Mouse (Mus musculus) embryonic facial prominence, embryonic 14.5 days (tissue): ENCODE data around the gene Ccnyl1. TPM values are rescaled to one million over a fixed set of nuclear protein-coding genes. Genes with fewer than 3 reads are reported as not detected.

Experiments
- ATAC-seq: fragments of 200-750 bp; cut with Nextera tagmentation; 2 replicates; pipeline ENCODE4 v1.8.0; 2017; ENCODE audit warnings: low read depth, moderate number of reproducible peaks, moderate TSS enrichment
- DNase-seq: peaks from one replicate; pipeline ENCODE4 v3.0.0-alpha.2; 2015; ENCODE audit warnings: low spot score
- H3K27ac ChIP-seq: fragments of 300-500 bp; sonication (generic); replicated peaks from 2 replicates; pipeline ENCODE4 v1.5.1; 2014; ENCODE audit warnings: low read depth, mild to moderate bottlenecking, low read length, moderate library complexity
- H3K27me3 ChIP-seq: fragments of 300-500 bp; sonication (generic); replicated peaks from 2 replicates; pipeline ENCODE4 v1.6.1; 2014; ENCODE audit warnings: low read length; ENCODE audit not compliant: control insufficient read depth, insufficient read depth
- H3K36me3 ChIP-seq: fragments of 300-500 bp; sonication (generic); 2 replicates; pipeline ENCODE4 v1.6.1; 2014; ENCODE audit warnings: low read length, mixed read lengths; ENCODE audit not compliant: control insufficient read depth, insufficient read depth
- H3K4me1 ChIP-seq: fragments of 300-500 bp; sonication (generic); 2 replicates; pipeline ENCODE4 v1.6.1; 2014; ENCODE audit warnings: antibody characterized with exemption, low read length; ENCODE audit not compliant: control insufficient read depth, insufficient read depth
- H3K4me2 ChIP-seq: fragments of 300-500 bp; sonication (generic); 2 replicates; pipeline ENCODE4 v1.6.1; 2014; ENCODE audit warnings: low read depth, mild to moderate bottlenecking, low read length, moderate library complexity, mixed read lengths
- H3K4me3 ChIP-seq: fragments of 300-500 bp; sonication (generic); 2 replicates; pipeline ENCODE4 v1.5.1; 2014; ENCODE audit warnings: low read depth, mild to moderate bottlenecking, low read length
- H3K9ac ChIP-seq: fragments of 300-500 bp; sonication (generic); 2 replicates; pipeline ENCODE4 v1.6.1; 2014; ENCODE audit warnings: low read depth, mild to moderate bottlenecking, low read length, moderate library complexity, mixed read lengths
- H3K9me3 ChIP-seq: fragments of 300-500 bp; sonication (generic); 2 replicates; pipeline ENCODE4 v1.6.1; 2016; ENCODE audit warnings: low read length; ENCODE audit not compliant: control insufficient read depth
- WGBS: fragments of 180-500 bp; shearing (Covaris S2); extraction: QIAGEN DNeasy Blood & Tissue Kit; methylation state at CpG from one replicate; pipeline ENCODE4 v1.1.7; 2014; 5-methylcytosine and 5-hydroxymethylcytosine counted together
- polyA plus RNA-seq: library from polyadenylated mRNA; unstranded; fragments of >200 nt; fragmentation: Nextera tagmentation; extraction: Ambion mirVana; gene quantifications from 2 replicates; pipeline ENCODE4 v1.2.1, GENCODE M21; 2014

Ccnyl1 gene
- polyA plus RNA-seq, 1 experiment from 2014 or later = 8.3 TPM

DNA sequence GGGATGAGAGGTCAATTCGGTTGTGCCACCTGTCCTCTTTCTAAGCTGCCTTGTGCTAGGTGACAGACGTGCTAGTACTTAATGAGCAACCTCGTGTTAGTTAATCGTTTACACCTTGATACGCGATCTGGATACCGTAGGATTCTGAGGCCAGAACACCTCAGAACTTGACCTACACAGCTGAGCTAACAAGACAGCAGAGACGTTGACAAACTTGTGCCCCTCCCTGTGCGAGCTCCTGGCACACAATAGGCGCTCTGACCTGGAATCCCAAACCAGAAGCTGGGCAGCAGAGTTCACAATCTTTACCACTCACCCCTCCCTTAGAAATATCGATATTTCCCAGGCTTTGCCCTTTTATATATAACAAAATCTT, 47.9 kb downstream of the Ccnyl1 start:
- H3K9ac ChIP-seq = peak overlapping the region; percentile 51; the same call in 1 of the 2 replicates
- peak; percentile 1; the same call in 1 of the 2 replicates for ATAC-seq
- no peak overlapping the region for H3K27ac ChIP-seq
- H3K36me3 ChIP-seq = 0 out of 2 replicates have a peak, but pooled peaks cover 5% of the 10 kb centered on the region
- WGBS = under 1% methylated on average over 11 of the region's 11 CpGs
- peaks cover 39% of the 10 kb centered on the region for H3K27me3 ChIP-seq
- no peaks in the 10 kb centered on the region for H3K9me3 ChIP-seq
- peak; percentile 42 for DNase-seq
- peak overlapping the region; percentile 70 for H3K4me3 ChIP-seq
- peaks cover 23% of the 10 kb centered on the region; the same call in 1 of the 2 replicates for H3K4me1 ChIP-seq
- H3K4me2 ChIP-seq = peak overlapping the region; percentile 97

- ATAC-seq = no peak
- peak overlapping the region; percentile 70 for H3K4me3 ChIP-seq
- H3K36me3 ChIP-seq = 0 out of 2 replicates have a peak, but pooled peaks cover 5% of the 10 kb centered on the region
- H3K27ac ChIP-seq = no peak overlapping the region
- peak; percentile 62 for DNase-seq
- H3K9ac ChIP-seq = peak overlapping the region; percentile 51; the same call in 1 of the 2 replicates
- peak overlapping the region; percentile 97 for H3K4me2 ChIP-seq
- H3K4me1 ChIP-seq = peaks cover 23% of the 10 kb centered on the region; the same call in 1 of the 2 replicates
- no peaks in the 10 kb centered on the region for H3K9me3 ChIP-seq
- peaks cover 34% of the 10 kb centered on the region for H3K27me3 ChIP-seq
- WGBS = 2% methylated on average over 14 of the region's 14 CpGs
Observed at GRCm38 (mm10) chr1:64738661-64739082, 48.4 kb downstream of the Ccnyl1 start.

DNA sequence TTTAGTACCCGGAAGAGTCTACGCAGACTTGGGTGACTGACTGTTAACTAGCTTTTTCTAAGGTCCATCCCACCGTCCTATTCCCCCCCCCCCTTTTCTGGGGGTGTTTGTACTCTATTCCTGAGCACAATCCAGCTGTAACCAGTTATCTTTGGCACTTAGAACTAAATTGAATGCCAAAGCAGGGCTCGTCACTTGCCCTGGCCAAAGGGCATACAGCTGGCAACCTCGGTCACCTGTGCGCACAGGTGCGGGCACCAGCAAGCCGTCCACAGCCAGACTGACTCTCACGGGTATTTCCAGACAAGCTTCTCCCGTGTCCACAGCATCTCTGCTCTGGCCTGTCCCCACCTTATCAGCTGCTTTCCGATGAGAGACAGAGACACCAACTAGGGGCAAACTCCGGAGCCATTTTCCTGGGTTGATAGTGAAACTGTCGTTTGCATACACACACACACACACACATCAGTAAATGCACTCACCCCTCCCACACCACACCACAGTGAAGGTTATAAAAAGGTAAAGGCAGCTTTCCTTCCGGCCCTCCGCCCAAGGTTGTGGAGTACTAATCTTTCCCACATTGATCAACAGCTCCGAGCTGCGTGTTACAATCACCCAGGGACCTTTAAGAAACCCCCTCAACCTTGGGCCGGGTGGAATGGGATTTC, 52.6 kb downstream of the Ccnyl1 start:
- 83% methylated on average over 18 of the region's 18 CpGs for WGBS
- H3K36me3 ChIP-seq = no peaks in the 10 kb centered on the region
- no peaks in the 10 kb centered on the region for H3K9me3 ChIP-seq
- no peak for DNase-seq
- H3K4me3 ChIP-seq = no peak overlapping the region
- H3K27me3 ChIP-seq = no peaks in the 10 kb centered on the region
- H3K4me1 ChIP-seq = peaks cover 10% of the 10 kb centered on the region; the same call in 1 of the 2 replicates
- H3K27ac ChIP-seq = no peak overlapping the region
- no peak overlapping the region for H3K9ac ChIP-seq
- no peak for ATAC-seq
- no peak overlapping the region for H3K4me2 ChIP-seq

- no peak for ATAC-seq
- H3K9me3 ChIP-seq = no peaks in the 10 kb centered on the region
- H3K4me3 ChIP-seq = no peak overlapping the region
- no peaks in the 10 kb centered on the region for H3K4me1 ChIP-seq
- no peak for DNase-seq
- H3K36me3 ChIP-seq = no peaks in the 10 kb centered on the region
- H3K27me3 ChIP-seq = no peaks in the 10 kb centered on the region
- no peak overlapping the region for H3K27ac ChIP-seq
- no peak overlapping the region for H3K9ac ChIP-seq
- no peak overlapping the region for H3K4me2 ChIP-seq
Observed at GRCm38 (mm10) chr1:64744616-64745015, 54.4 kb downstream of the Ccnyl1 start.

DNA sequence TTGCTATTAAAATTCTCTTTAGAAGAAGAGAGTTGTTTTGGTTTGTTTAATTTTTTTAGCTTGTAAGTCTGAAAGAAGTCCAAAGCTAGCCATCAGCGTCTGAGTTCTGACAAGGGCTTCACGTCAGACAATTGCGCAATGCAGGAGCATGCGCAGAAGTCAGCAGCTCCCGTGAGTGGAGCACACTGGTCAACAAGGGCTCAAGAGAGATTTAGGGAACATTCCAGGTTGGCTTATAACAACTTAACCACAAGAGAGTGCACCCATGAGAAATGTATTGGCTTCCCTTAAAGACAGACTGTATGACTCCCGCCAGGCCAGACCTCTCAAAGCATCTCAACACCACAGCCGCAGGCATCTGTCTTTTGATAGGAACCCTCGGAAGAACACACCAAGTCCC, 62.9 kb downstream of the Ccnyl1 start:
- Histone ChIP-seq H3K9me3 (no peaks in the 10 kb centered on the region), H3K4me3 (no peak overlapping the region), H3K36me3 (no peaks in the 10 kb centered on the region), H3K4me2 (no peak overlapping the region), H3K4me1 (peaks cover 14% of the 10 kb centered on the region), H3K9ac (no peak overlapping the region), H3K27ac (no peak overlapping the region), H3K27me3 (no peaks in the 10 kb centered on the region)
- ATAC-seq = no peak
- DNase-seq = no peak
- 77% methylated on average over 8 of the region's 8 CpGs for WGBS

- H3K4me3 ChIP-seq = no peak overlapping the region
- no peaks in the 10 kb centered on the region for H3K9me3 ChIP-seq
- H3K36me3 ChIP-seq = no peaks in the 10 kb centered on the region
- peaks cover 14% of the 10 kb centered on the region for H3K4me1 ChIP-seq
- H3K27me3 ChIP-seq = no peaks in the 10 kb centered on the region
- ATAC-seq (no peak), DNase-seq (no peak)
- no peak overlapping the region for H3K27ac ChIP-seq
- 74% methylated on average over 7 of the region's 7 CpGs for WGBS
- H3K9ac ChIP-seq = no peak overlapping the region
- H3K4me2 ChIP-seq = no peak overlapping the region
Observed at GRCm38 (mm10) chr1:64753668-64754067, 63.4 kb downstream of the Ccnyl1 start.

GRCm38 (mm10) chr1:64754658-64755057, 64.4 kb downstream of the Ccnyl1 start:
- 83% methylated on average over 5 of the region's 5 CpGs for WGBS
- H3K4me1 ChIP-seq = peaks cover 14% of the 10 kb centered on the region
- no peak overlapping the region for H3K4me3 ChIP-seq

DNA sequence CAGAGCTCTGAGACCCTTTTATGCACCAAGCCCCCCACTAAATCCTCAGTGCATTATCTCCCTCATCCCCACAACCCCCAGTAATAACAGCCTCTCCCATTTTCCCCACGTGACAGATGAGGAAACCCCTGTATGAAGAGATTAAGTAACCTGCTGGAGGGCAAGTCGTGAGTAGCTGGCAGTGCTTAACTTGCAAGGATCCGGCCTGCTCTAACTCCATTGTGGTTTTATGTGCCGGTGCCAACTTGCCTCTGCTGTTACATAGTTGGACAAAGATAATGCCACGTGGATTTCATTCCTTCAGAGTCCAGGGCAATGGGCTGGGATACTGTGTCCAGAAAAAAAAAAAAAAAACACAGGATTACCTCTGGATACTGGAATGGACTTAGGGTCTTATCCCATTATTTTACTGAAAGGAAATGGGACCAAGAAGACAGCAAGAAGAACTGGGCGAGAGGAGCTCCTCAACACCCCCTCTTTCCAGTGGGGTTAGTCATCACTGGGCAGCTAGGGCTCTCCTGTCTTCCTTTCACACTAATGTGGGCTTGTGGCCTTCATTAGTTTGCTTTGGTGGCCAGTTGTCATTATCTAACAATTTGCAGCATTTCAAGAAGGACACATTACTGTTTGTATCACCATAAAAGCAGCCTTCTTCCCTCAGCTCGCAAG, 65.8 kb downstream of the Ccnyl1 start:
- Histone ChIP-seq H3K4me1 (peaks cover 14% of the 10 kb centered on the region), H3K9ac (no peak overlapping the region), H3K27ac (peak overlapping the region; percentile 67), H3K27me3 (no peaks in the 10 kb centered on the region), H3K9me3 (no peaks in the 10 kb centered on the region), H3K4me3 (no peak overlapping the region), H3K36me3 (no peaks in the 10 kb centered on the region), H3K4me2 (no peak overlapping the region)
- DNase-seq (peak; percentile 75), ATAC-seq (peak; percentile 30; the same call in 1 of the 2 replicates)
- 50% methylated on average over 7 of the region's 7 CpGs for WGBS

More at GRCm38 (mm10) chr1:64754658-64755057, 64.4 kb downstream of the Ccnyl1 start:
- Histone ChIP-seq H3K27me3 (no peaks in the 10 kb centered on the region), H3K9ac (no peak overlapping the region), H3K9me3 (no peaks in the 10 kb centered on the region), H3K36me3 (no peaks in the 10 kb centered on the region), H3K27ac (no peak overlapping the region), H3K4me2 (no peak overlapping the region)
- ATAC-seq (no peak), DNase-seq (peak; percentile 30)
